In the genomic region with DNA sequence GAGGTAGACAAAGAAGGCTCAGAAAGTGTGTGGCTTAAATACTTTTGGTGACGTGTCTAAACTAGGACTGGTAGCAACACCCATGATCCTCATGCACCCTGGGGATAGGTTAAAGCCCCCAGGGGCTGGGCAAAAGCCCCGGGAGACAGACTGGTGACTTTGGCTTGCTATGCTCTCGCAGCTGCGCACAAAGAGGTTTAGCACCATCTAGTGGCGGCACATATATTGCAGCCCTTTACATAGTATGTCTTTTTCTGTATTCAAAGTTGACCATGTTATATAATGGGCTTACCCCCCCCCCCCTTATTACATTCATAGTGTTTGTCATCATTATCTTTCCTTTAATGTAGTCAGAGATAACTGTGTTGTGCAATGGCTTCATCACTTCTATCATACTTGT, we compare ENCODE assay signal across 7 mouse cellular contexts. TPM values are rescaled to one million over a fixed set of nuclear protein-coding genes. Genes with fewer than 3 reads are reported as not detected.
A peak's percentile ranks its signal among the peaks of the same experiment; 100 is the strongest.
DNase-seq lines count a peak whose midpoint lies in the region; ATAC-seq and TF ChIP-seq lines count a peak whose summit lies in the region.
"Not testable (repeated sequence)": the region's sequence is repeated elsewhere in the genome, so short reads cannot be mapped to it uniquely, and the experiment has no call there.

No protein-coding gene starts in this region.

- not testable (repeated sequence) for ATAC-seq in hindbrain, embryonic 11.5 days (ENCODE audit: low FRiP score)

- H3K27ac ChIP-seq in ES-E14 (ENCODE audit: insufficient read depth, low read depth, low read length, poor library complexity, severe bottlenecking); hindbrain, embryonic 11.5 days (ENCODE audit: low read depth, low read length): not testable (repeated sequence)

- H3K4me3 ChIP-seq in ES-E14 (ENCODE audit: insufficient read depth in 1 of 2, low read depth in 1 of 2, low read length in 2 of 2, poor library complexity in 1 of 2, severe bottlenecking in 1 of 2); hindbrain, embryonic 11.5 days (ENCODE audit: low read depth, low read length): not testable (repeated sequence)

- not testable (repeated sequence) for H3K9ac ChIP-seq in ES-E14 (ENCODE audit: insufficient read depth, low read depth, low read length, poor library complexity, severe bottlenecking); hindbrain, embryonic 11.5 days (ENCODE audit: low read depth, low read length)

- peak; percentile 12 for DNase-seq in CD4-positive helper T cell, adult 2 months (ENCODE audit: low read depth, low spot score)
- not testable (repeated sequence) for DNase-seq in ES-E14 (ENCODE audit: low read depth, low spot score)
- DNase-seq in adrenal gland, postnatal 14 days = peak; percentile 5
- DNase-seq in hindbrain, embryonic 11.5 days (ENCODE audit: low spot score) = peak; percentile 3
- peak; percentile 6 for DNase-seq in liver
- DNase-seq in splenic B cell, adult 2 months (ENCODE audit: low read depth, low spot score) = peak; percentile 4
- peak; percentile 24 for DNase-seq in thymus, postnatal 14 days

- H3K27me3 ChIP-seq in hindbrain, embryonic 11.5 days (ENCODE audit: control insufficient read depth, insufficient read depth, low read length); splenic B cell, adult 2 months (ENCODE audit: control insufficient read depth, insufficient read depth, low read length, poor library complexity, severe bottlenecking): not testable (repeated sequence)

- not testable (repeated sequence) for H3K36me3 ChIP-seq in ES-E14 (ENCODE audit: control insufficient read depth, insufficient read depth, low read length, poor library complexity, severe bottlenecking); hindbrain, embryonic 11.5 days (ENCODE audit: control insufficient read depth, insufficient read depth, low read length); splenic B cell, adult 2 months (ENCODE audit: control insufficient read depth, insufficient read depth, low read length, poor library complexity, severe bottlenecking)

- not testable (repeated sequence) for H3K4me2 ChIP-seq in hindbrain, embryonic 11.5 days (replicated peaks; ENCODE audit: low read depth, low read length)

- WGBS in hindbrain, embryonic 11.5 days = 62% methylated on average over 4 of the region's 5 CpGs

- H3K4me1 ChIP-seq in ES-E14 (ENCODE audit: control insufficient read depth in 2 of 2, insufficient read depth in 2 of 2, low read length in 2 of 2, poor library complexity in 1 of 2); hindbrain, embryonic 11.5 days (replicated peaks; ENCODE audit: control insufficient read depth, insufficient read depth, low read length): not testable (repeated sequence)

- in situ Hi-C loops in ES-E14 (cut with MboI; ENCODE audit: low sequenced_read_pairs in 2 of 2, unreplicated experiment in 2 of 2) = not testable (repeated sequence)

- H3K9me3 ChIP-seq in ES-E14 (ENCODE audit: control insufficient read depth, insufficient read depth, low read depth, low read length); hindbrain, embryonic 11.5 days (ENCODE audit: control insufficient read depth, low read length): not testable (repeated sequence)

TF ChIP-seq in ES-E14, 5 proteins besides CTCF, POLR2A, EP300 and RAD21:
- TF ChIP-seq ZC3H11A (IDR thresholded peaks at IDR 0.05; ENCODE audit: borderline replicate concordance, low read depth, low read length) = peak; percentile 29; the same call in 1 of the 2 replicates

RNA-seq across cellular contexts. Expression of a gene that starts 17.8 kb away (rescaled TPM):
- 16.0 and 17.8 TPM in 2 replicates for total RNA-seq in ES-E14 (2012; rRNA removed)
- 3.7 TPM in 2 replicates for total RNA-seq in adrenal gland, postnatal 14 days (2021)
- 1.9 TPM in 2 replicates for polyA plus RNA-seq in hindbrain, embryonic 11.5 days (2014; fragmentation: Nextera tagmentation; extraction: Ambion mirVana)

RNA-seq across cellular contexts. Expression of a gene that starts 32.4 kb away (rescaled TPM):
- total RNA-seq in ES-E14 (2012; rRNA removed) = 21.2 and 22.9 TPM in 2 replicates
- 4.6 and 5.3 TPM in 2 replicates for total RNA-seq in adrenal gland, postnatal 14 days (2021)
- polyA plus RNA-seq in hindbrain, embryonic 11.5 days (2014; fragmentation: Nextera tagmentation; extraction: Ambion mirVana) = 8.5 and 8.9 TPM in 2 replicates
